Comparison of ENCODE assay signal across 22 mouse cellular contexts in genomic region chr2:24901055-24901454, GRCm38 (mm10). TPM values are rescaled to one million over a fixed set of nuclear protein-coding genes. Genes with fewer than 3 reads are reported as not detected.
DNase-seq lines count a peak whose midpoint lies in the region; ATAC-seq and TF ChIP-seq lines count a peak whose summit lies in the region.
"Had no signal": no experiment of that assay in that cellular context is flagged by ENCODE, and none has a peak within 500 bp of the region (broad histone marks: within the 10 kb centered on the region; RNA-seq: fewer than 3 reads in every experiment).

No protein-coding gene starts in this region.

- peaks cover 13% of the 10 kb centered on the region for H3K4me1 ChIP-seq in embryonic facial prominence, embryonic 14.5 days (ENCODE audit: control insufficient read depth, insufficient read depth, low read length)
- peaks cover 10% of the 10 kb centered on the region for H3K4me1 ChIP-seq in embryonic facial prominence, embryonic 10.5 days
- peaks cover 25% of the 10 kb centered on the region for H3K4me1 ChIP-seq in intestine, embryonic 14.5 days (replicated peaks; ENCODE audit: control insufficient read depth, insufficient read depth, low read length)
- peaks cover 24% of the 10 kb centered on the region for H3K4me1 ChIP-seq in intestine, embryonic 16.5 days (ENCODE audit: control insufficient read depth, insufficient read depth, low read length)
- H3K4me1 ChIP-seq in midbrain, postnatal 0 days (ENCODE audit: insufficient read depth, low read length), result 0 out of 2 replicates have a peak, but pooled peaks cover 3% of the 10 kb centered on the region
- H3K4me1 ChIP-seq in midbrain, embryonic 11.5 days (ENCODE audit: control insufficient read depth, insufficient read depth, low read length), result peaks cover 8% of the 10 kb centered on the region
- H3K4me1 ChIP-seq in stomach, postnatal 0 days (replicated peaks; ENCODE audit: control insufficient read depth, insufficient read depth), result no peaks in the 10 kb centered on the region; the same call in 1 of the 2 replicates

- no peaks in the 10 kb centered on the region for H3K27me3 ChIP-seq in embryonic facial prominence, embryonic 14.5 days (replicated peaks; ENCODE audit: control insufficient read depth, insufficient read depth, low read length)
- no peaks in the 10 kb centered on the region for H3K27me3 ChIP-seq in embryonic facial prominence, embryonic 10.5 days (replicated peaks; ENCODE audit: low read depth, poor library complexity, severe bottlenecking)
- H3K27me3 ChIP-seq in intestine, embryonic 14.5 days (replicated peaks; ENCODE audit: control insufficient read depth, insufficient read depth, low read length), result no peaks in the 10 kb centered on the region
- H3K27me3 ChIP-seq in intestine, embryonic 16.5 days (replicated peaks; ENCODE audit: control insufficient read depth, insufficient read depth, low read length), result no peaks in the 10 kb centered on the region
- H3K27me3 ChIP-seq in midbrain, postnatal 0 days (ENCODE audit: insufficient read depth, low read length), result no peaks in the 10 kb centered on the region
- no peaks in the 10 kb centered on the region for H3K27me3 ChIP-seq in midbrain, embryonic 11.5 days (ENCODE audit: control insufficient read depth, insufficient read depth, low read length)
- H3K27me3 ChIP-seq in stomach, postnatal 0 days (ENCODE audit: control insufficient read depth, insufficient read depth, low read length), result no peaks in the 10 kb centered on the region
- H3K27me3 ChIP-seq: lung, embryonic 15.5 days; midbrain, embryonic 13.5 days had no signal

- DNase-seq in embryonic facial prominence, embryonic 14.5 days (ENCODE audit: low spot score), result peak; percentile 77
- DNase-seq in embryonic facial prominence, embryonic 10.5 days (ENCODE audit: low spot score), result no peak
- no peak for DNase-seq in intestine, embryonic 14.5 days (ENCODE audit: low spot score)
- DNase-seq in midbrain, postnatal 0 days (ENCODE audit: low spot score), result peak; percentile 29
- no peak for DNase-seq in midbrain, embryonic 11.5 days (ENCODE audit: low spot score, missing footprints)
- no peak for DNase-seq in stomach, postnatal 0 days (ENCODE audit: low spot score)
- no peak for DNase-seq in spleen, adult 18-20 months
- DNase-seq: adrenal gland, adult 2 months; cerebellum, adult 11 months; cerebellum, postnatal 14 days; embryo, embryonic 11 days; gastrocnemius, postnatal 14 days; heart, postnatal 10 days; kidney, adult 11 months; thymus, adult 18-20 months had no signal

- no peak overlapping the region for H3K9ac ChIP-seq in embryonic facial prominence, embryonic 14.5 days (ENCODE audit: low read depth, low read length)
- H3K9ac ChIP-seq in intestine, embryonic 14.5 days (ENCODE audit: low read length), result no peak overlapping the region
- no peak overlapping the region for H3K9ac ChIP-seq in intestine, embryonic 16.5 days (ENCODE audit: low read depth, low read length)
- no peak overlapping the region for H3K9ac ChIP-seq in midbrain, postnatal 0 days (replicated peaks; ENCODE audit: low read length, poor library complexity, severe bottlenecking)
- H3K9ac ChIP-seq in midbrain, embryonic 11.5 days (ENCODE audit: low read length), result no peak overlapping the region
- 0 out of 2 replicates have a peak overlapping the region, but pooled peaks have one; percentile 13 for H3K9ac ChIP-seq in stomach, postnatal 0 days (ENCODE audit: low read length)
- H3K9ac ChIP-seq: hindbrain, embryonic 14.5 days; lung, embryonic 15.5 days; midbrain, embryonic 13.5 days had no signal

- H3K27ac ChIP-seq in embryonic facial prominence, embryonic 14.5 days (replicated peaks; ENCODE audit: low read depth, low read length), result no peak overlapping the region
- no peak overlapping the region for H3K27ac ChIP-seq in embryonic facial prominence, embryonic 10.5 days (replicated peaks)
- H3K27ac ChIP-seq in intestine, embryonic 14.5 days (ENCODE audit: low read depth), result peak overlapping the region; percentile 5; the same call in 1 of the 2 replicates
- H3K27ac ChIP-seq in intestine, embryonic 16.5 days (ENCODE audit: low read length), result no peak overlapping the region
- no peak overlapping the region for H3K27ac ChIP-seq in midbrain, postnatal 0 days (ENCODE audit: low read depth, low read length)
- H3K27ac ChIP-seq in midbrain, embryonic 11.5 days (ENCODE audit: low read depth, low read length), result no peak overlapping the region
- no peak overlapping the region for H3K27ac ChIP-seq in stomach, postnatal 0 days (replicated peaks)
- H3K27ac ChIP-seq: hindbrain, embryonic 14.5 days; kidney, postnatal 0 days; lung, embryonic 15.5 days; macrophage; midbrain, embryonic 13.5 days had no signal

- no peak for TF ChIP-seq CTCF in midbrain, postnatal 0 days (IDR thresholded peaks at IDR 0.05)
- TF ChIP-seq CTCF in stomach, postnatal 0 days (IDR thresholded peaks at IDR 0.05; ENCODE audit: low read depth), result no peak

- no peaks in the 10 kb centered on the region for H3K9me3 ChIP-seq in embryonic facial prominence, embryonic 14.5 days (ENCODE audit: control insufficient read depth, low read length)
- H3K9me3 ChIP-seq in embryonic facial prominence, embryonic 10.5 days, result no peaks in the 10 kb centered on the region
- no peaks in the 10 kb centered on the region for H3K9me3 ChIP-seq in intestine, embryonic 14.5 days (ENCODE audit: control insufficient read depth, low read length)
- H3K9me3 ChIP-seq in intestine, embryonic 16.5 days (ENCODE audit: control insufficient read depth, low read length), result no peaks in the 10 kb centered on the region
- H3K9me3 ChIP-seq in midbrain, postnatal 0 days (ENCODE audit: low read length), result no peaks in the 10 kb centered on the region
- H3K9me3 ChIP-seq in midbrain, embryonic 11.5 days (ENCODE audit: control insufficient read depth, low read length), result no peaks in the 10 kb centered on the region
- no peaks in the 10 kb centered on the region for H3K9me3 ChIP-seq in stomach, postnatal 0 days (ENCODE audit: control insufficient read depth, low read length)
- H3K9me3 ChIP-seq: lung, embryonic 15.5 days; midbrain, embryonic 13.5 days had no signal

- no peak for ATAC-seq in embryonic facial prominence, embryonic 14.5 days (ENCODE audit: low read depth)
- no peak for ATAC-seq in intestine, embryonic 14.5 days (replicated peaks; ENCODE audit: low FRiP score, low TSS enrichment, low read depth)
- ATAC-seq in intestine, embryonic 16.5 days, result no peak
- ATAC-seq in midbrain, postnatal 0 days (ENCODE audit: low FRiP score), result no peak
- no peak for ATAC-seq in midbrain, embryonic 11.5 days (ENCODE audit: low FRiP score)
- ATAC-seq in stomach, postnatal 0 days (ENCODE audit: low FRiP score, low TSS enrichment), result no peak
- ATAC-seq: midbrain, embryonic 13.5 days had no signal

- 38% methylated on average over 5 of the region's 5 CpGs for WGBS in embryonic facial prominence, embryonic 14.5 days
- WGBS in embryonic facial prominence, embryonic 10.5 days, result 96% methylated on average over 5 of the region's 5 CpGs
- 42% methylated on average over 5 of the region's 5 CpGs for WGBS in intestine, embryonic 14.5 days
- WGBS in intestine, embryonic 16.5 days, result 51% methylated on average over 5 of the region's 5 CpGs
- WGBS in midbrain, postnatal 0 days, result 56% methylated on average over 5 of the region's 5 CpGs
- 95% methylated on average over 5 of the region's 5 CpGs for WGBS in midbrain, embryonic 11.5 days
- WGBS in stomach, postnatal 0 days, result 27% methylated on average over 5 of the region's 5 CpGs

- H3K4me3 ChIP-seq in embryonic facial prominence, embryonic 14.5 days (ENCODE audit: low read depth, low read length), result no peak overlapping the region
- H3K4me3 ChIP-seq in embryonic facial prominence, embryonic 10.5 days, result no peak overlapping the region
- no peak overlapping the region for H3K4me3 ChIP-seq in intestine, embryonic 14.5 days (ENCODE audit: low read depth, low read length)
- H3K4me3 ChIP-seq in intestine, embryonic 16.5 days (ENCODE audit: low read length), result no peak overlapping the region
- H3K4me3 ChIP-seq in midbrain, postnatal 0 days (ENCODE audit: low read depth, low read length), result no peak overlapping the region
- H3K4me3 ChIP-seq in midbrain, embryonic 11.5 days (ENCODE audit: low read depth, low read length), result no peak overlapping the region
- H3K4me3 ChIP-seq in stomach, postnatal 0 days (ENCODE audit: low read depth, low read length), result no peak overlapping the region
- H3K4me3 ChIP-seq: lung, embryonic 15.5 days; midbrain, embryonic 13.5 days had no signal

- peaks cover 4% of the 10 kb centered on the region; the same call in 1 of the 2 replicates for H3K36me3 ChIP-seq in embryonic facial prominence, embryonic 14.5 days (ENCODE audit: control insufficient read depth, insufficient read depth, low read length)
- peaks cover 46% of the 10 kb centered on the region for H3K36me3 ChIP-seq in embryonic facial prominence, embryonic 10.5 days (replicated peaks)
- no peaks in the 10 kb centered on the region for H3K36me3 ChIP-seq in intestine, embryonic 14.5 days (ENCODE audit: control insufficient read depth, insufficient read depth, low read length)
- no peaks in the 10 kb centered on the region for H3K36me3 ChIP-seq in intestine, embryonic 16.5 days (ENCODE audit: control insufficient read depth, insufficient read depth, low read length)
- H3K36me3 ChIP-seq in midbrain, postnatal 0 days (ENCODE audit: insufficient read depth, low read length), result no peaks in the 10 kb centered on the region
- H3K36me3 ChIP-seq in midbrain, embryonic 11.5 days (ENCODE audit: control insufficient read depth, insufficient read depth, low read length), result no peaks in the 10 kb centered on the region
- H3K36me3 ChIP-seq in stomach, postnatal 0 days (ENCODE audit: control insufficient read depth, insufficient read depth, low read length), result no peaks in the 10 kb centered on the region
- H3K36me3 ChIP-seq: lung, embryonic 15.5 days; midbrain, embryonic 13.5 days had no signal

- TF ChIP-seq EP300 in stomach, postnatal 0 days (optimal IDR thresholded peaks at IDR 0.05), result no peak

- no peak overlapping the region for H3K4me2 ChIP-seq in embryonic facial prominence, embryonic 14.5 days (ENCODE audit: low read depth, low read length)
- no peak overlapping the region for H3K4me2 ChIP-seq in intestine, embryonic 14.5 days (ENCODE audit: low read length)
- H3K4me2 ChIP-seq in intestine, embryonic 16.5 days (ENCODE audit: low read depth, low read length), result no peak overlapping the region
- no peak overlapping the region for H3K4me2 ChIP-seq in midbrain, postnatal 0 days (ENCODE audit: low read depth, low read length, poor library complexity, severe bottlenecking)
- H3K4me2 ChIP-seq in midbrain, embryonic 11.5 days, result no peak overlapping the region
- H3K4me2 ChIP-seq in stomach, postnatal 0 days (replicated peaks; ENCODE audit: low read depth), result no peak overlapping the region
- H3K4me2 ChIP-seq: hindbrain, embryonic 14.5 days; liver, embryonic 11.5 days; lung, embryonic 15.5 days; midbrain, embryonic 13.5 days had no signal

RNA-seq across cellular contexts. Expression of gene Ehmt1, which starts 18.4 kb away (rescaled TPM):
- 67.1 and 77.2 TPM in 2 replicates for polyA plus RNA-seq in embryonic facial prominence, embryonic 14.5 days (2014; fragmentation: Nextera tagmentation; extraction: Ambion mirVana)
- 157 and 163 TPM in 2 replicates for polyA plus RNA-seq in embryonic facial prominence, embryonic 10.5 days (2016; fragmentation: Nextera tagmentation; extraction: Ambion mirVana)
- 83.0 and 85.5 TPM in 2 replicates for polyA plus RNA-seq in intestine, embryonic 14.5 days (2014; fragmentation: Nextera tagmentation; extraction: Ambion mirVana)
- 51.7 and 56.0 TPM in 2 replicates for polyA plus RNA-seq in intestine, embryonic 16.5 days (2015; fragmentation: Nextera tagmentation; extraction: Ambion mirVana)
- 67.8 and 71.0 TPM in 2 replicates for total RNA-seq in midbrain, postnatal 0 days (2014; rRNA removed)
- 55.3 and 63.3 TPM in 2 replicates for polyA plus RNA-seq in midbrain, postnatal 0 days (2015; fragmentation: Nextera tagmentation; extraction: Ambion mirVana)
- 95.8 and 96.5 TPM in 2 replicates for polyA plus RNA-seq in midbrain, embryonic 11.5 days (2014; fragmentation: Nextera tagmentation; extraction: Ambion mirVana)
- 23.1 and 27.5 TPM in 2 replicates for polyA plus RNA-seq in stomach, postnatal 0 days (2015; fragmentation: Nextera tagmentation; extraction: Ambion mirVana)

RNA-seq across cellular contexts. Expression of gene Arrdc1, which starts 34.0 kb away (rescaled TPM):
- 28.2 and 28.4 TPM in 2 replicates for polyA plus RNA-seq in embryonic facial prominence, embryonic 14.5 days (2014; fragmentation: Nextera tagmentation; extraction: Ambion mirVana)
- polyA plus RNA-seq in embryonic facial prominence, embryonic 10.5 days (2016; fragmentation: Nextera tagmentation; extraction: Ambion mirVana), result 18.7 and 21.9 TPM in 2 replicates
- polyA plus RNA-seq in intestine, embryonic 14.5 days (2014; fragmentation: Nextera tagmentation; extraction: Ambion mirVana), result 66.2 and 72.8 TPM in 2 replicates
- polyA plus RNA-seq in intestine, embryonic 16.5 days (2015; fragmentation: Nextera tagmentation; extraction: Ambion mirVana), result 99.4 and 102 TPM in 2 replicates
- total RNA-seq in midbrain, postnatal 0 days (2014; rRNA removed), result 55.7 and 62.3 TPM in 2 replicates
- 44.7 and 46.9 TPM in 2 replicates for polyA plus RNA-seq in midbrain, postnatal 0 days (2015; fragmentation: Nextera tagmentation; extraction: Ambion mirVana)
- 11.3 and 11.6 TPM in 2 replicates for polyA plus RNA-seq in midbrain, embryonic 11.5 days (2014; fragmentation: Nextera tagmentation; extraction: Ambion mirVana)
- 94.7 and 105 TPM in 2 replicates for polyA plus RNA-seq in stomach, postnatal 0 days (2015; fragmentation: Nextera tagmentation; extraction: Ambion mirVana)

RNA-seq across cellular contexts. Expression of gene Zmynd19, which starts 48.5 kb away (rescaled TPM):
- polyA plus RNA-seq in embryonic facial prominence, embryonic 14.5 days (2014; fragmentation: Nextera tagmentation; extraction: Ambion mirVana), result 18.9 and 20.4 TPM in 2 replicates
- polyA plus RNA-seq in embryonic facial prominence, embryonic 10.5 days (2016; fragmentation: Nextera tagmentation; extraction: Ambion mirVana), result 25.3 and 25.6 TPM in 2 replicates
- polyA plus RNA-seq in intestine, embryonic 14.5 days (2014; fragmentation: Nextera tagmentation; extraction: Ambion mirVana), result 13.0 and 18.1 TPM in 2 replicates
- 1.9 and 2.1 TPM in 2 replicates for polyA plus RNA-seq in intestine, embryonic 16.5 days (2015; fragmentation: Nextera tagmentation; extraction: Ambion mirVana)
- 33.7 and 36.4 TPM in 2 replicates for total RNA-seq in midbrain, postnatal 0 days (2014; rRNA removed)
- polyA plus RNA-seq in midbrain, postnatal 0 days (2015; fragmentation: Nextera tagmentation; extraction: Ambion mirVana), result 21.4 TPM in 2 replicates
- 32.9 and 33.7 TPM in 2 replicates for polyA plus RNA-seq in midbrain, embryonic 11.5 days (2014; fragmentation: Nextera tagmentation; extraction: Ambion mirVana)
- 7.1 and 7.8 TPM in 2 replicates for polyA plus RNA-seq in stomach, postnatal 0 days (2015; fragmentation: Nextera tagmentation; extraction: Ambion mirVana)

Comparison
In these comparisons a context has a peak if more than half of its experiments do, and no peak if none do; other contexts are left out.
1. DNase-seq: peak in embryonic facial prominence, embryonic 14.5 days (single experiment) and midbrain, postnatal 0 days (single experiment); none in embryonic facial prominence, embryonic 10.5 days (single experiment), intestine, embryonic 14.5 days (single experiment), midbrain, embryonic 11.5 days (single experiment), stomach, postnatal 0 days (single experiment) and spleen, adult 18-20 months (0 of 2).